Mouse (Mus musculus): ENCODE data around the gene Tctn1. TPM values are rescaled to one million over a fixed set of nuclear protein-coding genes. Genes with fewer than 3 reads are reported as not detected.

The Tctn1 gene
- polyA plus RNA-seq, 1 experiment from 2014 or later, result 2.7 TPM

DNA sequence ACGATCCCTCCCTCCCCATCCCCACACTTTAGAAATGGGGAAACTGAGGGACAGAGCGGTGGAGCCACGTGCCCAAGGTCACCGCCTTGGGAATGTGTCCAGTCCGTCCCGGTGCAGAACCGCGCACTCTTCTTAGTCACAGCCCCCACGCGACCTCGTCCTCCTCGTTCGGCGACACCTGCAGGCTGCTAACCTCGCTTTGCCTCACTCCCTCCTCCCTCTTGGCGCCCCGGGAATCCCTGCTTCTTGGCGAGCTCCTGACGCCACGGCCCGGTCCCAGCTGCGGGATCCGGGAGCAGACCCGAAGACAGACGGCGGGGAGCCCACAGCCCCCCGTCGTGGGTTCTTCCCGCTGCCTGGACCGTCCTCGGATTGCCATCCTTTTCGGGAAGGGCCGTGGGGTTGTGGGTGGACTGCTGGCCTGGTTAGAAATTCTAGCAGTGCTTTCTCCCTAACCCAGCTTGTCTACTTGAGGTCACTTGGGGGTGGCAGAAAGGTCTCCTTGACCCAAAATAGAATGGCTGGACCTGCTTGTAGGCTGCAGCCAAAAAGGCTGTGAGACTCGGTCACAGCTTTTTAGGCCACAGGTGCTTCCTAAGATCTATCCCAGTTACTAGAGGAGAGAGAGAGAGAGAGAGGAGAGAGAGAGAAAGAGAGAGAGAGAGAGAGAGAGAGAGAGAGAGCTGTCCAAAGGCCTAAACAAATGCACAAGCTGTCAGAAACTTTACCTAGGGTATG lies 20.9 kb upstream of the Tctn1 start:
- Histone ChIP-seq H3K4me1 (replicated peaks) (peaks cover 37% of the 10 kb centered on the region), H3K36me3 (peaks cover 19% of the 10 kb centered on the region), H3K9ac (peak overlapping the region; percentile 97), H3K4me3 (peak overlapping the region; percentile 85), H3K27me3 (replicated peaks) (no peaks in the 10 kb centered on the region), H3K9me3 (replicated peaks) (0 out of 2 replicates have a peak, but pooled peaks cover 2% of the 10 kb centered on the region), H3K27ac (ENCODE audit: poor library complexity, severe bottlenecking) (peak overlapping the region; percentile 87), H3K4me2 (peak overlapping the region; percentile 99)
- under 1% methylated on average over 34 of the region's 34 CpGs for WGBS
- ATAC-seq (ENCODE audit: insufficient number of reproducible peaks, low FRiP score), result peak; percentile 42

DNA sequence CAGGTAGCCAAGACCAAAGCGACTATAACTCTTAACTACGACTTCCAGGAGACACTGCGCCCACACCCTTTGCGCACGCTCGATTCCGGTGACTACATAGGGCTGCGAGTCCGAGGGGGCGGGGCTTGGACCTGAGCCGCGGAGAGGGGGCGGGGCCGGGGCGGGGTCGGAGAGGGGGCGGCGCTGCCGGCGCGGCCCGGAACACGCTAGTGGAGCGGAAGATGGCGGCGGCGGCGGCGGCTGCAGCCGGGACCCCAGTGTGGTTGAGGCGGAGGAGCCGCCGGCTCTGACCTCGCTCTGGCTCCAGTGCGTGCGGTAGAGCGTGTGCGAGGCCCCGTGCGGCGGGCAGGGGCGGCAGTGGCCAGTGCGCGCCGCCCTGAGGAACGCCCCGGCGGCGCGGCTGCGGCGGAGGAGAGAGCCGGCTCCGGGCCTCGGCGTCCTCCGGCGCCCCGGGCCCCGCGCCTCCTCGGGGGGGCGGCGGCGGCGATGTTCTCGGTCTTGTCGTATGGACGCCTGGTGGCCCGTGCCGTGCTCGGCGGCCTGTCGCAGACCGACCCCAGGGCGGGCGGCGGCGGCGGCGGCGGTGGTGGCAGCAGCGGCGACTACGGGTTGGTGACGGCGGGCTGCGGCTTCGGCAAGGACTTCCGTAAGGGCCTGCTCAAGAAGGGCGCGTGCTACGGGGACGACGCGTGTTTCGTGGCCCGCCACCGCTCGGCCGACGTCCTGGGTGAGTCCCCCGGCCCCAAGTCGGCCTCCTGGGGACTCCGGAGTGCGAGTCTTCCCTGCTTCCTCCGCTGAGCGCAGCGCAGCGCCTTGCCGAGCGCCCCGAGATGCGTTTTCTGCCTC lies 20.1 kb upstream of the Tctn1 start, which contains the start of gene Pptc7:
Gene Pptc7 (plus strand): TSS at position 183 of the 846 bp plus-strand sequence.
- Histone ChIP-seq H3K27ac (ENCODE audit: poor library complexity, severe bottlenecking) (peak within 1 kb of the TSS; percentile 87), H3K4me3 (peak within 1 kb of the TSS; percentile 85), H3K9me3 (replicated peaks) (no peaks in the 10 kb centered on the region), H3K4me1 (replicated peaks) (peaks cover 40% of the 10 kb centered on the region), H3K27me3 (replicated peaks) (no peaks in the 10 kb centered on the region), H3K36me3 (peaks cover 17% of the 10 kb centered on the region), H3K9ac (peak within 1 kb of the TSS; percentile 97), H3K4me2 (peak within 1 kb of the TSS; percentile 99)
- ATAC-seq (ENCODE audit: insufficient number of reproducible peaks, low FRiP score), result peak; percentile 91
- WGBS, result under 1% methylated on average over 106 of the region's 114 CpGs

DNA sequence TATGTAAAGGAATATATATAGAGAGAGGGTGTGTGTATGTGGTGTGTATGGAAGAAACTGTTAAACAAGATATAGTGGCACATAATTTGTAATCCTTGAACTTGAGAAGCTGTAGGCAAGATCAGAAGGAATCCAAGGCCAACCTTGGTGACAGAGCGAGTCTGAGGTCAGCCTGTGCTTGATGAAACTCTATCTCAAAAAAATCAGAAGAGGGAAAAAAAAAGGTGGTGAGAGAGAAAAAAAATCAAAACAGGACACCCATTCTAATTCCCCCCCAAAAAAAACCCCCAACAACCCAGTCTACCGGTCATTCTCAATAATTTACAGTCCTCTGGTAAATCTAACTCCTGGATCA lies 19.5 kb upstream of the Tctn1 start:
- WGBS, result 24% methylated on average over 2 of the region's 2 CpGs
- H3K36me3 ChIP-seq, result peaks cover 12% of the 10 kb centered on the region
- no peak for ATAC-seq (ENCODE audit: insufficient number of reproducible peaks, low FRiP score)
- peak overlapping the region; percentile 99 for H3K4me2 ChIP-seq
- H3K27ac ChIP-seq (ENCODE audit: poor library complexity, severe bottlenecking), result no peak overlapping the region
- H3K27me3 ChIP-seq (replicated peaks), result no peaks in the 10 kb centered on the region
- peak overlapping the region; percentile 85; the same call in 1 of the 2 replicates for H3K4me3 ChIP-seq
- H3K9ac ChIP-seq, result no peak overlapping the region
- no peaks in the 10 kb centered on the region for H3K9me3 ChIP-seq (replicated peaks)
- peaks cover 40% of the 10 kb centered on the region for H3K4me1 ChIP-seq (replicated peaks)

DNA sequence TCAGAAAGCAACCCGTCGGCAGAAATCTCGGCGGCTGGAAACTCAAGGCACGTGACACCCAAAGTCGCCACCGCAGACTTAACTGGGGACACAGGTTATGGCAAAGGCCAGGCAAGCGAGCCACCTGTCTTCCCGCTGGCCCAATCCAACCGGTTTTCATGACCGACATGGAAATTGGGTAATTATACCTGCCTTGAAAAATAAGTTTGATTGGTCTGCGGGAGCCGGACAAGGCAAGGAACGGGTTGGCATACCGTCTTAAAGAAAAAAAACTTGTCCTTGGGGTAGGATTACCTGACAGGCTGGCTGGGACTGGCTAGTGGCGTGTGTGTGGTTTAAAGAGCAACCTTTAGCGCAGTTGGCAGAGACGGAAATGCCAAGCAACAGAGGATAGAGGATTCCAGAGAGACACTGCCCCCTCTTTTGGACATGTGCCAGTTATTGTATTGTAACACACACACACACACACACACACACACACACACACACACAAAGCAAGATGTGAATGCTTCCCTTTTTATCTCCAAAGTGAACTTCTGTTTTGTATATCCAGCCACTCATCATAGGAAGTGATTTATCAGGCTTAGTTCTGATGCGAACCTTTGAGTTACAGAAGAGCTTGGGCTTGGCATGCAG lies 16.7 kb upstream of the Tctn1 start:
- Histone ChIP-seq H3K4me1 (replicated peaks) (peaks cover 25% of the 10 kb centered on the region), H3K27me3 (replicated peaks) (no peaks in the 10 kb centered on the region), H3K4me2 (peak overlapping the region; percentile 55), H3K4me3 (no peak overlapping the region), H3K36me3 (no peaks in the 10 kb centered on the region), H3K27ac (ENCODE audit: poor library complexity, severe bottlenecking) (no peak overlapping the region), H3K9me3 (replicated peaks) (no peaks in the 10 kb centered on the region), H3K9ac (0 out of 2 replicates have a peak overlapping the region, but pooled peaks have one; percentile 9)
- ATAC-seq (ENCODE audit: insufficient number of reproducible peaks, low FRiP score), result no peak
- 28% methylated on average over 19 of the region's 19 CpGs for WGBS

DNA sequence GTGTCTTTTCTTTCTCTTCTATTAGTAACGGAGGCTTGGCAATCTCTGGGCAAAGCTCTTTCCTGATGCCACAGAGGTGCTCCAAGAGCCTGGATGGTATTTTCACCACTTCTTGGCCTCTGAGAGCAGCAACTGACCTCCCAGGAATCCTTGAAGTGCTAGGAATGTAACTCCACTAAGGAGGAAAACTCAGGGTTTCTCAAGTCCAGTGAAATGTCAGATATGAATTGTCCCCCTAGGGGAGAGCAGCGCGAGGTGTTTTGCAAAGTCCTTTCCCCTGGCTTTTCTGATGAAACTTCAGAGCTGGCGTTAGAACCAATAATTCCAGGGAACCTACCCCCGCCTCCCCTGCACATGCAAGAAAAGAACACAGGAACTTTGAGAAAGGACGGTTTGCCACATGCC lies 16.2 kb upstream of the Tctn1 start:
- Histone ChIP-seq H3K4me3 (no peak overlapping the region), H3K9ac (0 out of 2 replicates have a peak overlapping the region, but pooled peaks have one; percentile 9), H3K27ac (ENCODE audit: poor library complexity, severe bottlenecking) (no peak overlapping the region), H3K36me3 (no peaks in the 10 kb centered on the region), H3K4me2 (peak overlapping the region; percentile 55), H3K27me3 (replicated peaks) (no peaks in the 10 kb centered on the region), H3K4me1 (replicated peaks) (peaks cover 20% of the 10 kb centered on the region), H3K9me3 (replicated peaks) (no peaks in the 10 kb centered on the region)
- WGBS, result 18% methylated on average over 6 of the region's 6 CpGs
- ATAC-seq (ENCODE audit: insufficient number of reproducible peaks, low FRiP score), result no peak

DNA sequence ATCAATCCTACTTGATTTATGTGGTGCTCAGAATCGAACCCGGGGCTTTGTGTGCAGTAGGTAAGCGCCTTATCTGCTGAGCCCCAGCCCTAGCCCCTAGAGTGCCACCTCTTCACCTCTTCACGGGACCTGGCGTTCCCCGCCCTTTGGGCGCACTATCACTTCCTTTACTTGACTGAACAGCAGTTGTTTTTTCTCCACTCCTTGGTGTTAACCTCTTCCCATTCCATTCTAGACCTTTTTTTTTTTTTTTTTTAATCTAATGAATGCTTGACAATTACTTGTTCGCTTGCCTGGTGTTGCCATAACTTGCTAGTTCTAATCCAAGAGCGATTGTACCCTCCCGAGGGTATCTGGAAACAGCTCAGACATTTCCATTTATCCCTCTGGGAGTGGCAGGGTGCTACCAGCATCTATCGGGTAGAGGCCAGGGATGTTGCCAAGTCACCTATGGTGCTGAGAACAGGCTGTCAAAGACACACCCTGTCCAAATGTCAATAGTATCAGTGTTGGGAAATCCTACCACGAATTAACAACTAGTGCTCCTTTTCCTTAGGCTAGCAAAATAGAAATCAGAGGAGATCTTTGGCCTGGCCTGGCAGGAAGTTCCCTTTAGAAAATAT lies 15.7 kb upstream of the Tctn1 start:
- ATAC-seq (ENCODE audit: insufficient number of reproducible peaks, low FRiP score), result no peak
- Histone ChIP-seq H3K4me2 (peak overlapping the region; percentile 55; the same call in 1 of the 2 replicates), H3K9ac (no peak overlapping the region), H3K36me3 (no peaks in the 10 kb centered on the region), H3K4me3 (no peak overlapping the region), H3K27ac (ENCODE audit: poor library complexity, severe bottlenecking) (no peak overlapping the region), H3K27me3 (replicated peaks) (0 out of 2 replicates have a peak, but pooled peaks cover 3% of the 10 kb centered on the region), H3K9me3 (replicated peaks) (no peaks in the 10 kb centered on the region), H3K4me1 (replicated peaks) (peaks cover 16% of the 10 kb centered on the region)
- 69% methylated on average over 12 of the region's 12 CpGs for WGBS

DNA sequence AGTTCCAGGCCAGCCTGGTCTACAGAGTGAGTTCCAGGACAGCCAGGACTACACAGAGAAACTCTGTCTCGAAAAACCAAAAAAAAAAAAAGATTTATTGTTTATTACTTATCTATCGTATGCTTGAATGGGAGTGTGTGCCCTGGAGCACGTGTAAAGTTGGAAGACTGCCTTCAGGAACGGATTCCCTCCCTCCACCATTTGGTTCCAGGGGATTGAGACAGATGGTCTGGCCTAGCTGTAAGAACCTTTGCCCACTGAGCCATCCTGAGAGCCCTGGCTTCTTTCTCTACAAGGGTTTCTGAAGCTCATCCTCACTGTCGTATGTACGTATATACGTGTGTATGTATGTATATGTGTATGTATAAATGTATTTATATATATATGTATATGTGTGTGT lies 14.7 kb upstream of the Tctn1 start:
- H3K4me3 ChIP-seq, result no peak overlapping the region
- WGBS, result 83% methylated on average over 7 of the region's 7 CpGs
- H3K9ac ChIP-seq, result no peak overlapping the region
- no peaks in the 10 kb centered on the region for H3K36me3 ChIP-seq
- no peak overlapping the region for H3K4me2 ChIP-seq
- H3K9me3 ChIP-seq (replicated peaks), result no peaks in the 10 kb centered on the region
- no peak overlapping the region for H3K27ac ChIP-seq (ENCODE audit: poor library complexity, severe bottlenecking)
- H3K27me3 ChIP-seq (replicated peaks), result 0 out of 2 replicates have a peak, but pooled peaks cover 3% of the 10 kb centered on the region
- ATAC-seq (ENCODE audit: insufficient number of reproducible peaks, low FRiP score), result no peak
- H3K4me1 ChIP-seq (replicated peaks), result peaks cover 19% of the 10 kb centered on the region

DNA sequence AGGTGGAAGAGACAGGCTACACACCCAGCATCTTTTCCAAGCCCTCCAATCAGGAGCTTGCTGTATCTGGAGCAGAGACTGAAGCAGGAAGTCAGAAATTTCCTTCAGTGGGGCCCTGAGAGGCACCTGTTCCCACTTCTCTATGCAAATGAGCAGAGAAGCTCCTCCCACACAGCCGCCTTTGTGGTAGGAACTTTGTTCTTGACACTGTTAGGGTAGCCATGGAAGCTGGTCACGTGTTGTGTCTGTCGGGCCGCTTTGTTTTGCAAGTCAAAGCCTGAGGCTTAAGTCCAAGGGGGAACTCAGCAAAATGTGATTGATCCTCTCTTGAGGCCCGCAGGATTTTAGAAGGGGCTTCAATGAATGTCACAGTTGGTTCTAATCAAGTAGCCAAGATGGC lies 10.5 kb upstream of the Tctn1 start:
- 0 out of 2 replicates have a peak, but pooled peaks cover 3% of the 10 kb centered on the region for H3K4me1 ChIP-seq (replicated peaks)
- no peak overlapping the region for H3K4me3 ChIP-seq
- H3K9me3 ChIP-seq (replicated peaks), result no peaks in the 10 kb centered on the region
- 0 out of 2 replicates have a peak, but pooled peaks cover 3% of the 10 kb centered on the region for H3K27me3 ChIP-seq (replicated peaks)
- H3K4me2 ChIP-seq, result no peak overlapping the region
- H3K9ac ChIP-seq, result no peak overlapping the region
- no peak overlapping the region for H3K27ac ChIP-seq (ENCODE audit: poor library complexity, severe bottlenecking)
- WGBS, result 37% methylated on average over 5 of the region's 5 CpGs
- ATAC-seq (ENCODE audit: insufficient number of reproducible peaks, low FRiP score), result no peak
- H3K36me3 ChIP-seq, result no peaks in the 10 kb centered on the region

DNA sequence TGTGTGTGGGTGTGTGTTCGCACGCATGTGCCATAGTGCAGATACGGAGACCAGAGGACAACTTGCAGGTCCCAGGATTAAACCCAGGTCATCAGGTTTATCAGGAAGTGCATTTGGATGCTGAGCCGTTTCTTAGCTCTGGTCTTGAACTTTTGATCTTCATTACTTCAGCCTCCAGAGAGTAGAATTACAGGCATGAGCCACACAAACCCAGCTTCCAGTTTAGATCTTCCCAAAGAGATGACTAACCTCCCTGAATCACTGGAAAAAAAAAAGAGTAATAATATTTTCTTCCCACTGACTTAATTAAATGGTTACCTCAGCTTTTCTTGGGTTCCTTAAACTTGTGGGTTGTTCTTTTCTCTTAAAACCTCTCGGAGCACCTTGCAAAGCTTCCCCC lies 8.6 kb upstream of the Tctn1 start:
- Histone ChIP-seq H3K9ac (no peak overlapping the region), H3K9me3 (replicated peaks) (no peaks in the 10 kb centered on the region), H3K27me3 (replicated peaks) (0 out of 2 replicates have a peak, but pooled peaks cover 3% of the 10 kb centered on the region), H3K36me3 (no peaks in the 10 kb centered on the region), H3K4me1 (replicated peaks) (peaks cover 10% of the 10 kb centered on the region; the same call in 1 of the 2 replicates), H3K4me2 (no peak overlapping the region), H3K27ac (ENCODE audit: poor library complexity, severe bottlenecking) (no peak overlapping the region), H3K4me3 (no peak overlapping the region)
- WGBS, result 75% methylated on average over 5 of the region's 5 CpGs
- no peak for ATAC-seq (ENCODE audit: insufficient number of reproducible peaks, low FRiP score)

DNA sequence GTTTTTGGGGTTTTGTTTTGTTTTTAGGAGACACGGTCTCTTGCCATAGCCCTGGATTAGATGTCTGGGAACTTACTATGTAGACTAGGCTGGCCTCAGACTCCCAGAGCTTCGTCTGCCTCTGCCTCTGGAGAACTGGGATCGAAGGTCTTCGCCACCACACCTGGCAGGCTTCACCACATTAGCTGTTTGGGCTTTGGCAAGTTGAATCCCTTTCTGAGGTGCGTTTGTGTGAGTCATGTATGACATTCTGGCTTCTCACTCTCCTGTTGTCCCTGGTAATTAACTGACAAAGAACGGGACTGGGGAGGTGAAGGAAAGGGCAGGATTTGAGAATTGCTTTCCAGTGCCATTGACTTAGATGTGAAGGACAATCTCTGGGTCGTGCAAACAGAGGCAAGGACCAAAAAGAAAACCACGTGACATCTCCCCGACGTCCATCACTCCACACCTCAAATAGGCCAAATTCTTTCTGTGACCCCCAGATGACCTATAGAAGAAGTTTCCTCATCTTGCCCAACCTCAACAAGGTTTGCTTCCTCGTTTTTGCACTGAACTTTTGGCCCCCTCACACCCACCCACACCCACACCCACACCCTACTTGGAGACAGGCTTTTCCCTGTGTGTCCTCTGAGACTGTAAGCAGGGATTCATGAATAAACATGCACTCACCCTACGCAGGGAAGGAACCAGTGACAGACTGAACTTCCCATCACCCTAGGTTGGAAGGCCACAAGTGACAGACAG lies 4.8 kb upstream of the Tctn1 start:
- ATAC-seq (ENCODE audit: insufficient number of reproducible peaks, low FRiP score), result no peak
- Histone ChIP-seq H3K27me3 (replicated peaks) (no peaks in the 10 kb centered on the region), H3K27ac (ENCODE audit: poor library complexity, severe bottlenecking) (no peak overlapping the region), H3K4me2 (no peak overlapping the region), H3K4me3 (no peak overlapping the region), H3K9ac (no peak overlapping the region), H3K9me3 (replicated peaks) (no peaks in the 10 kb centered on the region), H3K4me1 (replicated peaks) (peaks cover 7% of the 10 kb centered on the region; the same call in 1 of the 2 replicates), H3K36me3 (no peaks in the 10 kb centered on the region)
- WGBS, result 55% methylated on average over 12 of the region's 12 CpGs

All from heart, embryonic 12.5 days (tissue).